Mouse (Mus musculus): ENCODE data around the gene Nipal1. TPM values are rescaled to one million over a fixed set of nuclear protein-coding genes. Genes with fewer than 3 reads are reported as not detected.
A peak's percentile ranks its signal among the peaks of the same experiment; 100 is the strongest.

The Nipal1 gene
- polyA plus RNA-seq, 1 experiment from 2014 or later = 1.9 TPM

DNA sequence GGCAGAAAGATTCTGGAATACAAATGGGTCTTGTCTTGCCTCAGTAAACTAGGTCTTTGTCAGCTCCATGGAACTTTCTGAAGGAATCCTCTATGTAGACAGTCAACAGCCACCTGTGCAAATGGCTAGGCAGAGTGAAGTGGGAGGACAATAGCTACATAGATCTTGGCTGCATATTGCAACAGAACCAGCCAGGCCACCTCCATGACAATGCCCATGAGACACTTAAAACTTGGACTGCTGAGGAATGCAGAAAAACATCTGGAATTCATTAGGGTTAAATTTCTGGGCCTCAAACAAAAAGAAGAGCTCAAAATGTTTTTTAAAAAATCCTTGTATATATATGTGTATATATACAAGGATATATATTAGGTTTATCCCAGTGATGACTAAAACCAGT, 54.6 kb downstream of the Nipal1 start:
- Histone ChIP-seq H3K9ac (ENCODE audit: low read depth, low read length) (no peak overlapping the region), H3K4me2 (replicated peaks; ENCODE audit: low read depth, low read length) (no peak overlapping the region), H3K4me3 (ENCODE audit: low read length) (no peak overlapping the region), H3K4me1 (ENCODE audit: control insufficient read depth, insufficient read depth, low read length) (no peaks in the 10 kb centered on the region), H3K27ac (ENCODE audit: low read depth, low read length) (no peak overlapping the region), H3K9me3 (ENCODE audit: control insufficient read depth, low read length) (0 out of 2 replicates have a peak, but pooled peaks cover 3% of the 10 kb centered on the region), H3K36me3 (ENCODE audit: control insufficient read depth, insufficient read depth, low read length) (no peaks in the 10 kb centered on the region), H3K27me3 (ENCODE audit: control insufficient read depth, insufficient read depth, low read length) (no peaks in the 10 kb centered on the region)
- ATAC-seq (ENCODE audit: low FRiP score, low TSS enrichment) = no peak

DNA sequence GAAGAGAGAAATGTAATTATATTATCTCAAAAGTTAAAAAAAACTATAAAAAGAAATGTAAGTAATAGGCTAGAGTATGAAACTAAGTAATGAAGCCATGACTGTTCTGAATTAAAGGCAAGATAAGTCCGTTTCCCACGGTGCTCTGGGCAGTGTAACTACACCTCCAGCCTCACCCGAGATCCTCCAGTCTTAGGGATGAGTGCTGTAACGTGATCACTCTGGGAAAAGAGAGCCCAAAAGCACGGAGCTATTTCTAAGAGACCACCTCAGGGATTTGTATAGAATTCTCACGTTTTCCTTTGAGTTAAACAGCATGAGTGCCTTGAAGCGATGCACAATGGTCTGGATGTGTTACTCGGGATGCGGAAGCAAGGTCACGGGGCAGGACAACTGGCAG, 58.5 kb downstream of the Nipal1 start:
- Histone ChIP-seq H3K4me1 (ENCODE audit: control insufficient read depth, insufficient read depth, low read length) (no peaks in the 10 kb centered on the region), H3K27ac (ENCODE audit: low read depth, low read length) (no peak overlapping the region), H3K4me3 (ENCODE audit: low read length) (no peak overlapping the region), H3K9ac (ENCODE audit: low read depth, low read length) (no peak overlapping the region), H3K27me3 (ENCODE audit: control insufficient read depth, insufficient read depth, low read length) (no peaks in the 10 kb centered on the region), H3K36me3 (ENCODE audit: control insufficient read depth, insufficient read depth, low read length) (no peaks in the 10 kb centered on the region), H3K4me2 (replicated peaks; ENCODE audit: low read depth, low read length) (peak overlapping the region; percentile 5), H3K9me3 (ENCODE audit: control insufficient read depth, low read length) (0 out of 2 replicates have a peak, but pooled peaks cover 3% of the 10 kb centered on the region)
- ATAC-seq (ENCODE audit: low FRiP score, low TSS enrichment) = peak; percentile 43; the same call in 1 of the 2 replicates
- 38% methylated on average over 10 of the region's 10 CpGs for WGBS

DNA sequence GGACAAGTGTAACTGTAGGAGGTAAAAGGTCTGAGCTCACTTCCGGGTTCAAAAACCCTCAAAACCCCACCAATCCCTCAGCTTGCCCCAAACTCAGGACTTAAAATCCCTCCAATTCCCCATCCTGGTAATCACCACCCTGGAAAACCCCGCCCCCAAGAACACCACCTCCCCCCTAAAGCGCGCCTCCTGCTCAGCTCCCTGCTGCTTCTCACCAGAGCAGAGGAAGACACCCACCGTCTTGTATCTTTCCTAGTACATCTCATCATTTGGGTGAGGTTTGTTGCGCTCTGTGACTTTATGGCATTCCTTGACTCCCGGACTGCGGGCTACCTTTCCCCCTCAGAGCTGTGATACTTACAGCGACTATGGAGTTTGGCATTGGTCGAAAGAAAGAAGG, 59.1 kb downstream of the Nipal1 start:
- no peak overlapping the region for H3K4me3 ChIP-seq (ENCODE audit: low read length)
- H3K4me1 ChIP-seq (ENCODE audit: control insufficient read depth, insufficient read depth, low read length) = no peaks in the 10 kb centered on the region
- H3K9me3 ChIP-seq (ENCODE audit: control insufficient read depth, low read length) = 0 out of 2 replicates have a peak, but pooled peaks cover 3% of the 10 kb centered on the region
- 39% methylated on average over 10 of the region's 10 CpGs for WGBS
- no peaks in the 10 kb centered on the region for H3K27me3 ChIP-seq (ENCODE audit: control insufficient read depth, insufficient read depth, low read length)
- peak overlapping the region; percentile 5 for H3K4me2 ChIP-seq (replicated peaks; ENCODE audit: low read depth, low read length)
- no peak overlapping the region for H3K9ac ChIP-seq (ENCODE audit: low read depth, low read length)
- no peaks in the 10 kb centered on the region for H3K36me3 ChIP-seq (ENCODE audit: control insufficient read depth, insufficient read depth, low read length)
- H3K27ac ChIP-seq (ENCODE audit: low read depth, low read length) = no peak overlapping the region
- peak; percentile 52; the same call in 1 of the 2 replicates for ATAC-seq (ENCODE audit: low FRiP score, low TSS enrichment)

DNA sequence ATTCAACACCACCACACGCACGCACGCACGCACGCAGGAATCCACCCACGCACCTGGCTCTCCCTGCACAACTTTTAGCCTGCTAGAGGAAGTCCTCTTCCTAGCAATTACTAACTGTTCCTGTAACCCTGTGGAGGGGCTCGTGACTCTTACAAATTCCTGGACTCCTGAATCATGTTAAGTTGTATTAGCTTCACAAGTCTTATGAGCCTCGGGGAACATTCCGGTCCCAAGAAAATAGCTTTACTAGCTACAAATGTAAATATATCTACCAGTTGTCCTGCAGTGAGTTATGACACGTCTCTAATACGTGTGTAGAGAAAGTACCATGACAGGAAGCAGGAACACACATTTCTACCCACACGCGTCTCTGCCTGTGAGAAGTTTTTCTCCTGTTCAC, 61.9 kb downstream of the Nipal1 start:
- ATAC-seq (ENCODE audit: low FRiP score, low TSS enrichment) = no peak
- H3K27me3 ChIP-seq (ENCODE audit: control insufficient read depth, insufficient read depth, low read length) = no peaks in the 10 kb centered on the region

DNA sequence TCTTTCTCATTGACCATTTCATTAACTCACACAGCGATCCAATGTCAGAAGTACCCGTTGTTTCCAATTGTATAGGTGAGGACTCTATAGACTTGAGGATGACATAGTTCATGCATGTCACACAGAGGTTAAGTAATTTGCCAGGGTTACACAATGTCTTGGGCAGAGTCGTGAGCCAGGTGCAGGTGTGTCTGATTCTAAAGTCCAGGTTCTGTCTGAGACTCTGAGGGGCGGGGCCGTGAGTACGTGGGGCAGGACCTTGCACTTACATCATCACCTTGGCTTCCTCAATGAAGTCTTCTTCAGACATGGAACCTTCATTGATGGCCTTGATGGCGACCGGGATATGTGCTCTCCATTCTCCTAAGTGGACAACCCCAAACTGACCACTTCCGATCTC, 62.4 kb downstream of the Nipal1 start:
- H3K4me1 ChIP-seq (ENCODE audit: control insufficient read depth, insufficient read depth, low read length) = no peaks in the 10 kb centered on the region
- H3K27ac ChIP-seq (ENCODE audit: low read depth, low read length) = no peak overlapping the region
- no peak overlapping the region for H3K4me2 ChIP-seq (replicated peaks; ENCODE audit: low read depth, low read length)
- no peak; the same call in 1 of the 2 replicates for ATAC-seq (ENCODE audit: low FRiP score, low TSS enrichment)
- no peaks in the 10 kb centered on the region for H3K36me3 ChIP-seq (ENCODE audit: control insufficient read depth, insufficient read depth, low read length)
- H3K4me3 ChIP-seq (ENCODE audit: low read length) = no peak overlapping the region
- no peak overlapping the region for H3K9ac ChIP-seq (ENCODE audit: low read depth, low read length)
- 0 out of 2 replicates have a peak, but pooled peaks cover 3% of the 10 kb centered on the region for H3K9me3 ChIP-seq (ENCODE audit: control insufficient read depth, low read length)
- H3K27me3 ChIP-seq (ENCODE audit: control insufficient read depth, insufficient read depth, low read length) = no peaks in the 10 kb centered on the region
- 90% methylated on average over 9 of the region's 9 CpGs for WGBS

More for the DNA sequence above, 61.9 kb downstream of the Nipal1 start:
- 0 out of 2 replicates have a peak, but pooled peaks cover 3% of the 10 kb centered on the region for H3K9me3 ChIP-seq (ENCODE audit: control insufficient read depth, low read length)
- H3K4me3 ChIP-seq (ENCODE audit: low read length) = no peak overlapping the region
- H3K4me2 ChIP-seq (replicated peaks; ENCODE audit: low read depth, low read length) = no peak overlapping the region
- H3K27ac ChIP-seq (ENCODE audit: low read depth, low read length) = no peak overlapping the region
- no peaks in the 10 kb centered on the region for H3K4me1 ChIP-seq (ENCODE audit: control insufficient read depth, insufficient read depth, low read length)
- no peaks in the 10 kb centered on the region for H3K36me3 ChIP-seq (ENCODE audit: control insufficient read depth, insufficient read depth, low read length)
- no peak overlapping the region for H3K9ac ChIP-seq (ENCODE audit: low read depth, low read length)
- WGBS = 64% methylated on average over 13 of the region's 13 CpGs

DNA sequence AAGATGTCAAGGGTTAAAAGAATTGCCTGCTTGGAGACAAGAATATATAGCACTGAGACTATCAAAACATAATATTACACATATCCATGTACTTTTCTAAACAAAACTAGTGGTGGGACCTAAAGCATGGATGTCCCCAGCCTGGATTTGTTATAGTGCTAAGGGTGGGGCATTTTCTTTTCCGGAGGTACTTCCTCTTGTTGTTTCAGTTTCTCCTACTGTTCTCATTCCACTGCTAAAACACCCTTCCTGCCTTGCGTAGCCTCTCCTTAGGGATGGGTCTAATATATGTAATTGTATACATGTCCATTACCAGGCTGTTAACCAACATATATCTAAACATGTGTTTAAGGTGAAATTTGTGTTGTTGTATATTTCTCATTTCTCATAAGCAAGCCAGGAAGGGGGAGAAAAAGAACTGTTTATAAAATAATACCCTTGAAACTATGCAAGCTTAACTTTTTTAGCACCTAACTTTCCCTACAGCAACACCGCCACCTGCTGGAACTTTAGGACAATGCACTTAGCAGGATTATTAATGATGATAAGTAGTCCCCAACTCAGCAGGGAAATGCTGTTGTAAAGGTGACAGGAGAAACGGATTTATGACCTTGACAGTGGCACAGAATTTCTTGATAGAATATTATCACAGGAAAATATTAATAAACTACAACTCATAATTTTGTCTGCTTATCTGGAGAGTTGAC, 63.1 kb downstream of the Nipal1 start:
- no peak overlapping the region for H3K4me3 ChIP-seq (ENCODE audit: low read length)
- WGBS = 26% methylated on average over 4 of the region's 4 CpGs

DNA sequence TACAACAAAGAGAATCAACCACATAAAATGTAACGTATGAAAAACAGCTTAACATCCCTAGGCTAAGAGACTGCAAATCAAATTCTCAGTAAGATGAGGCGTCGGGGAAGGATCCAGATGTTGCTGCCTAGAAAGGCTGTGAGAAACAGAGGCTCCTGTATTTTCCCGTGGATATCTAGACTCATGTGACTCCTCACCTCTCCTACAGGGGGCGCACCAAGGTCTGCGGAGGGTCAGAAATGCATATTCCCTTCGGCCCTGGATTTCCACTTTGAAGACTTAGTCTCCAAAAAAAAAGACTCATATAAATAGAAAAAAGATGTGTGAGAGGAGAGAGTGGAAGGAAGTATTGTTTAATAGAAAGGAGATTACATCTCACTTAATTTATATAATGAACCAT, 73.0 kb downstream of the Nipal1 start:
- H3K4me1 ChIP-seq (ENCODE audit: control insufficient read depth, insufficient read depth, low read length) = no peaks in the 10 kb centered on the region
- no peak for ATAC-seq (ENCODE audit: low FRiP score, low TSS enrichment)
- WGBS = 64% methylated on average over 7 of the region's 7 CpGs

More for the DNA sequence above, 63.1 kb downstream of the Nipal1 start:
- Histone ChIP-seq H3K4me1 (ENCODE audit: control insufficient read depth, insufficient read depth, low read length) (no peaks in the 10 kb centered on the region), H3K9ac (ENCODE audit: low read depth, low read length) (no peak overlapping the region), H3K27ac (ENCODE audit: low read depth, low read length) (no peak overlapping the region), H3K9me3 (ENCODE audit: control insufficient read depth, low read length) (no peaks in the 10 kb centered on the region), H3K27me3 (ENCODE audit: control insufficient read depth, insufficient read depth, low read length) (no peaks in the 10 kb centered on the region), H3K36me3 (ENCODE audit: control insufficient read depth, insufficient read depth, low read length) (no peaks in the 10 kb centered on the region), H3K4me2 (replicated peaks; ENCODE audit: low read depth, low read length) (no peak overlapping the region)
- ATAC-seq (ENCODE audit: low FRiP score, low TSS enrichment) = no peak

More for the DNA sequence above, 73.0 kb downstream of the Nipal1 start:
- H3K27me3 ChIP-seq (ENCODE audit: control insufficient read depth, insufficient read depth, low read length) = no peaks in the 10 kb centered on the region
- no peaks in the 10 kb centered on the region for H3K9me3 ChIP-seq (ENCODE audit: control insufficient read depth, low read length)
- no peak overlapping the region for H3K9ac ChIP-seq (ENCODE audit: low read depth, low read length)
- H3K4me2 ChIP-seq (replicated peaks; ENCODE audit: low read depth, low read length) = no peak overlapping the region
- H3K27ac ChIP-seq (ENCODE audit: low read depth, low read length) = no peak overlapping the region
- H3K4me3 ChIP-seq (ENCODE audit: low read length) = no peak overlapping the region
- H3K36me3 ChIP-seq (ENCODE audit: control insufficient read depth, insufficient read depth, low read length) = no peaks in the 10 kb centered on the region

Other genes with a start within 250 kb of the Nipal1 start
- 1.8 and 3.5 TPM in 2 replicates for gene Corin, start 143.3 kb upstream of the Nipal1 start, polyA plus RNA-seq (2014; fragmentation: Nextera tagmentation; extraction: Ambion mirVana)
- 17.0 and 31.0 TPM in 2 replicates for gene Nfxl1, start 88.1 kb upstream of the Nipal1 start, polyA plus RNA-seq (2014; fragmentation: Nextera tagmentation; extraction: Ambion mirVana)
- 0.36 and 0.45 TPM in 2 replicates for gene Zar1, start 66.5 kb upstream of the Nipal1 start, polyA plus RNA-seq (2014; fragmentation: Nextera tagmentation; extraction: Ambion mirVana)
- 0.39 TPM in 1 of 2 replicates, not detected in the other for gene Gm5868, start 60.2 kb upstream of the Nipal1 start, polyA plus RNA-seq (2014; fragmentation: Nextera tagmentation; extraction: Ambion mirVana)
- gene Cnga1, start 3.5 kb upstream of the Nipal1 start, polyA plus RNA-seq (2014; fragmentation: Nextera tagmentation; extraction: Ambion mirVana) = not detected in 2 replicates
- 0.26 TPM in 1 of 2 replicates, not detected in the other for gene Txk, start 105.0 kb downstream of the Nipal1 start, polyA plus RNA-seq (2014; fragmentation: Nextera tagmentation; extraction: Ambion mirVana)
- 7.8 and 8.9 TPM in 2 replicates for gene Tec, start 220.7 kb downstream of the Nipal1 start, polyA plus RNA-seq (2014; fragmentation: Nextera tagmentation; extraction: Ambion mirVana)